Mouse (Mus musculus) thymus, postnatal 4 days (tissue): ENCODE data around the gene Gramd1a.

ENCODE experiments used
- DNase-seq: peaks from one replicate; pipeline ENCODE4 v3.0.0; 2021

The Gramd1a gene

DNA sequence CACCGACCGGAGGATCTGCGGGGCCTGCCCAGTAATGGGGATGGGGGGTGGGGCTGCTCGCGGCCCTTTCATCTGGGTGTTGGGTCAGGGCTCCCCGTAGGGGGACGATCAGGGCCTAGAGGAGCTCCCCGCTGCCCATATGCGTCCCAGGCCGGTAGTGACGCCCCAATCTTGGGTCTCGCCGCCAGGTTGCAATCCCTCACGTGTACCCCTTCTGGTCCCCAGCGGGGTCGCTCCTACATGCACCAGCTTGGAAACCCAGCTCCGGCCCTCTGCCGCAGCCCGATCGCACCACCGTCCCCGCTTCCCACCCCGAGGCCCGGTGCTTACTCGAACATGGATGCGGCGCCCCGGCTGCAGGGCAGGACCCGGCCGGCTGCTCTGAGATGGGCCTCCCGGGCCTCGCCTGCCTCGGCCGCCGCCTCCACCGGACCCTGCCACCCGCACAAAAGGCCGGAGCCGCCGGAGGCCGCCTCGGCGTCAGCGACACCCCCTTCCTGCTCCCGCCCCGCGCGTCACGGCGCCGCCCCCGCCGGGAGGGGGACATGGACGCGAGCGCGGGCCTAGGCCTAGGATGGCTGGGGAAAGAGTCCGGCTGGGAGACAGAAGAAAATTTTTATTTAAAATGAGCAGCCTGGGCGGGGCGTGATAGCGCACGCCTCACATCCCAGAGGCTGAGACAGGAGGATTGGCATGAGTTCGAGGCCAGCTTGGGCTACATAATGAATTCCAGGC is 5.0 kb downstream of the Gramd1a start:
- DNase-seq, result peak; percentile 91

- DNase-seq, result peak; percentile 54
Observed at GRCm38 (mm10) chr7:31149751-31150565, 5.7 kb downstream of the Gramd1a start.

- no peak for DNase-seq
Observed at GRCm38 (mm10) chr7:31149271-31149670, 6.4 kb downstream of the Gramd1a start.

- peak; percentile 42 for DNase-seq
Observed at GRCm38 (mm10) chr7:31148756-31149155, 6.9 kb downstream of the Gramd1a start.

DNA sequence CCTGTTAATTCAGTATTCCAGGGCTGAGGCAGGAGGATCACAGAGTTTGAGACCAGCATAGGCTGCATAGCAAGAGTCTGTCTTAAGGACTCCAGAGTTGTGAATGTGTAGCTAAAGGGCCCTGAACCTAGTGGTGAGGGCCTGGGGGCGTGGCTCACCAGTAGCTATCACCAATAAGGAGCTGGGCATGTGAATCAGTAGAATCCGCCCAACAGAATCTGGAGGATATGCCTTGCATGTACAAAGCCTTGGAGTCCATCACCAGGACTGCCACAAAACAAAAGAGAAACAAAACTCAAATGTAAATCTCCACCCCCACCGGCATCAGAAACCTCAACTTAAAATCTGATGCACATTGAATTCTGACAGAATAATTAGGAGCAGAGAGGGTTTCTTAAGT is 7.6 kb downstream of the Gramd1a start:
- no peak for DNase-seq

- DNase-seq, result no peak
Observed at GRCm38 (mm10) chr7:31145596-31146160, 10.0 kb downstream of the Gramd1a start.

DNA sequence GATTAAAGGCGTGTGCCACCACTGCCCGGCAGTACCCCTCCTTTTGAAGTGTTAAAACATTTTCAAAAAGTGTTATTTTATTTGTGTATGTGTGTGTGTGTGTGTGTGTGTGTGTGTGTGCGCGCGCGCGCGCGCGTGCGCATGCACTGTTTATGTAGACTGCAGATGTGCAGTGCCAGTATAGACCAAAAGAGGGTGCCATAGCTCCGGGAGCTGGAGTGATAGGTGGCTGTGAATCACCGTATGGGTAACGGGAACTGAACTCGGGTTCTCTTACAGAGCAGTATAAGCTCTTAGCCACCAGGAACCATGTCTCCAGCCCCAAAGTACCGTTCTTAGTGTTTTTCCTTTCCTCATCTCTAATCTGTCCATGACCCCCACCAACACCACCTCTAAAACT is 10.8 kb downstream of the Gramd1a start:
- DNase-seq, result peak; percentile 55

GRCm38 (mm10) chr7:31140941-31141340 is 14.8 kb downstream of the Gramd1a start:
- no peak for DNase-seq

GRCm38 (mm10) chr7:31140302-31140701 is 15.4 kb downstream of the Gramd1a start:
- DNase-seq, result no peak

GRCm38 (mm10) chr7:31139765-31140164 is 15.9 kb downstream of the Gramd1a start:
- DNase-seq, result peak; percentile 87

GRCm38 (mm10) chr7:31135717-31136116 is 20.0 kb downstream of the Gramd1a start:
- no peak for DNase-seq

DNA sequence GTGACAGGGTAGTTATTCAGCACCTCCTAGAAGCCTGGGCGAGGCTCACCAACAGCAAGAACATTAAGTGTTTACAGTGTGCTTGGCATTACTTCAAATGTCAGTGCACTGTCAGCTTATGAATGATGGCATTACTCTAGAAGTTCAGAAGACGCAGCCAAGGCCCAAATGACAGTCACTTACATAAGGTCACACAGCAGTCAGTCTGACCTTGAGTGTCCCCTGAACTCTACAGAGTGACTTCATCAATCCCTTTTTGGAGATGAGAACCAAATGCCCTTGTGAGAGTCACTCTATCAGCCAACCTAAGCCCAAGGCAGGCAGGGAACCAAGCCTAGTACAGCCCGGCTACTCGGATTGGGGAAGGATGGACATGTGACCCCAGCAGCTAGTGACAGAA is 23.8 kb downstream of the Gramd1a start:
- no peak for DNase-seq

DNA sequence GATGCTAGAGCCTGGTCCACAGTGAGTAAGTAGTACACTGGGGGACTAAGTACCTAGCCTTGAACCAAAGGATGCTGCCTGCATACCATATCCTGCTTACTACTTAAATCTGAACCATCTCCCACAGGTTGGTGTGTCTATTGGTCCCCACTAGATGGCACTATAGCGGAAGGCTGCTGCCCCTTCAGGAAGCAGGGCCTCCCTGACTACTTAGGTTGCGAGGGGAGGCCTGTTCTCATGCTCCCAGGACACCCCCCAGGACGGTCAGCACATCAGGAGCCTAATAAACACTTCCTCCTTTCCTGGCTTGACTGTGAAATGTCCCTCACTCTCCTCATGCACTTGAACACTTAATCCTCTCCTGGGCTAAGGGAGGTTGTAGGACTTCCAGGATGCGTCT is 24.9 kb downstream of the Gramd1a start:
- peak; percentile 70 for DNase-seq

DNA sequence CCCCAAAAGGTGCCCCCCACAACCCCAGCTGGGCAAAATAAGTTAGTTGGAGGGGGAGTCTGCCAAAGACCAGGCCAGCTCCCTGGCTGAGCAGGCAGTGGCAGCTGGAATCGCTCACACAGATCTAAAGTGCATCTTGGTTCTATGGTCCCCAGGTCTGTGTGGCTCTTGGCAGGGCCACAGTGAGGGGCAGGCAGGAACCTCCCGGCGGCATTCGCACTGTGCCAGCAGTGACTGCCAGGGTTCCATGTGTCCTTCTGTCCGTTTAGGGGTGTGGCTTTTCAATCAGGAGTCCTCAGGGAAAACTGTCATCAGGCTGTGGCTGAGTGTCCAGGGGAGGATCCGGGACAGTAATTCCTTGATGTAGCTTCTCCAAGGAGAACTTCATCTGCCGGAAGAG is 25.5 kb downstream of the Gramd1a start:
- DNase-seq, result no peak

GRCm38 (mm10) chr7:31128157-31128705 is 27.5 kb downstream of the Gramd1a start:
- DNase-seq, result no peak

GRCm38 (mm10) chr7:31126851-31127724 is 28.6 kb downstream of the Gramd1a start, which contains the start of gene Scn1b:
Scn1b (minus strand) TSS chr7:31127003.
- peak; percentile 48 for DNase-seq

DNA sequence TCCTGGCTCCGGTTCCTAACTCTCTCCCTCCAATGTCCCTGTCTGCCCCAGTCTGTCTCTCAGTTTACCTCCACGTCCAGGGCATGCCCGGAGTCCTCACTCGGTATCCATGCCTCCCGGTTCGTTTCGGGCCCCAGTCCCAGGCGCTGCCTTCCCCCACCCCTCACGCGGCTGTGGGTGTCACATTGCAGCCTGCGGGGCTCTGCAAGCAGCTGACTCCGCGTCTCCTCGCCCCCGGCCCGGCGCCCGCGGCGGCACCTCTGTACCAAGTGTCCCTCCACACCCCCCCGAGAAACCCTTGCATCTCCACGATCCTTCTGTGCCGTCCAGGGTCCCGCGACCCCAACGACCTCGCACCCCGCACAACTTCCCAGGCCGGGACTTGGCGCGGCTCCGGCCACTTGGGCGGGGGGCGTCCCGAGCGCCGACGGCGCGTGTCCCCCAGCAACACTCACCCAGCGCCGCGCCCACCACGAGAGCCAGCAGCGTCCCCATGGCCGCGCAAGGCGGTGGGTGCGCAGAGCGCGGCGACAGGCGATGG is 29.4 kb downstream of the Gramd1a start:
- no peak for DNase-seq

DNA sequence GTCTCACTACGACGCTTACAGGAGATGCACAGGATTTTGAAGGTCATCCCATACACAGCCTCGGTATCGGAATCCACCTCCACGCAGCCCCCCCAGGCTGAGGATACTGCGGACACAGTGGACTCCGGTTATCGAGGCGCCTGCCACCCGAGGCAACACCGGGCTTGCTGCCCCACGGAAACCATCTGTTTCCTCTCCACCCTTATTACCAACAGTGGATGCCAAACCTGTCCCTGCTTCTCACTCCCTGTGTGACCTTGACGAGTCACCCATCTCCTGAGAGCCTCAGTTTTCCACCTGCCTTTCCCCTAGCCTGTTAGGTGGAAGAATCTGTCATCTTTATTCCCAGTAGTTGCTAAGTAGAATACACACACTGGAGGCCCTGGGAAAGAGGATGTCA is 30.6 kb downstream of the Gramd1a start:
- no peak for DNase-seq

DNA sequence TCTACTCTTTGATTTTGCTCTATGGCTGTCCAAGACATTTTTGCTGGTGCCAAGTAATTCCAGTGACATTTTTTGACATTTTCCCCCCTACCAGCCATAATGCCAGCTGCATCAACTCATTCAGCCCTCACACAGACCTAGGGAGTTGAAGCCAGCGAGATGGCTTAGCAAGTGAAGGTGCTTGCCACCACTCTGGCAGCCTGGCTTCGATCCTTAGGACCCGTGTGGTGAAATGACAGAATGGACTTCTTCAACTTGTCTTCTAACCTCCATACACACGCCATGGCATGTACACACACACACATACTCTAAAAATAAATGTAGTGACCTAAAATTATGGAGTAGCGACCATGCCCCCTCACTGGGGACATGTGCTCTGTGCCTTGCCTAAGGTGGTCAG is 31.3 kb downstream of the Gramd1a start:
- no peak for DNase-seq

DNA sequence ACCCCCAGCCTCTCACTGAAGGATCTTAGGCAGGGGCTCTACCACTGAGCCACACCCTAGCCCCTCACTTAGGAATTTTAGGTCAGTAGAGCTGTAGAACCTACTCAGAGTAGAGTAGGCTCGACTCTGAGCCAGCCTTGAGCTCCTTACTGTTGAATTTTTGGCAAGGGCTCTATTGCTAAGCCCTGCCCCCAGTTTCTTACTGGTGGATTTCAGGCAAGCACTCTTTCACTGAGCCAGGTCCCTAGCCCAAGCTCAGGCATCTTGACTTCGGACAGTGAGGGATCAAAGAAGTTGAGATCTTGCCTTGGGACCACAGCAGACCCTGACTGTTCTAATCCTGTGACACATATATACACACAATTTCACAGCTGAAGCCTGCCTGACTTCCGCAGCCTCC is 32.0 kb downstream of the Gramd1a start:
- DNase-seq, result no peak

- DNase-seq, result no peak
Observed at GRCm38 (mm10) chr7:31122641-31123631, 32.8 kb downstream of the Gramd1a start.
